Mouse (Mus musculus) liver, postnatal 0 days (tissue): ENCODE measurements at regions not wholly inside any gene's neighbourhood (a gene's known extent, or its start where the extent isn't known, plus 50 kb on each side); places are given as distances from the start of the nearest gene placed in this dataset. TPM values are rescaled to one million over a fixed set of nuclear protein-coding genes. Genes with fewer than 3 reads are reported as not detected.

Source experiments
- ATAC-seq: fragments of 200-750 bp; cut with Nextera tagmentation; 2 replicates; pipeline ENCODE4 v1.8.0; 2017; ENCODE audit warnings: mild to moderate bottlenecking, moderate library complexity
- DNase-seq: peaks from one replicate; pipeline ENCODE4 v3.0.0-alpha.2; 2016
- H3K27ac ChIP-seq: fragments of 300-500 bp; sonication (generic); 2 replicates; pipeline ENCODE4 v1.5.1; 2014; ENCODE audit warnings: antibody characterized with exemption, moderate library complexity, mild to moderate bottlenecking, low read depth
- H3K27me3 ChIP-seq: fragments of 300-500 bp; sonication (generic); 2 replicates; pipeline ENCODE4 v1.6.1; 2014; ENCODE audit warnings: low read length, control low read depth, mixed read lengths; ENCODE audit not compliant: insufficient read depth
- H3K36me3 ChIP-seq: fragments of 300-500 bp; sonication (generic); replicated peaks from 2 replicates; pipeline ENCODE4 v1.6.1; 2014; ENCODE audit warnings: mild to moderate bottlenecking, control low read depth, low read length, moderate library complexity, mixed read lengths; ENCODE audit not compliant: insufficient read depth
- H3K4me1 ChIP-seq: fragments of 300-500 bp; sonication (generic); 2 replicates; pipeline ENCODE4 v1.6.1; 2014; ENCODE audit warnings: antibody characterized with exemption, mild to moderate bottlenecking, control low read depth; ENCODE audit not compliant: insufficient read depth
- H3K4me2 ChIP-seq: fragments of 300-500 bp; sonication (generic); 2 replicates; pipeline ENCODE4 v1.6.1; 2014; ENCODE audit warnings: low read depth, mild to moderate bottlenecking, low read length, moderate library complexity, mixed read lengths
- H3K4me3 ChIP-seq: fragments of 300-500 bp; sonication (generic); 2 replicates; pipeline ENCODE4 v1.5.1; 2014; ENCODE audit warnings: low read depth, low read length
- H3K9ac ChIP-seq: fragments of 300-500 bp; sonication (generic); replicated peaks from 2 replicates; pipeline ENCODE4 v1.6.1; 2014; ENCODE audit warnings: mild to moderate bottlenecking, moderate library complexity
- H3K9me3 ChIP-seq: fragments of 300-500 bp; sonication (generic); 2 replicates; pipeline ENCODE4 v1.6.1; 2016; ENCODE audit warnings: mild to moderate bottlenecking, control low read depth, low read length, mixed read lengths
- CTCF ChIP-seq: sonication (generic); IDR thresholded peaks from 2 replicates; pipeline ENCODE4 v1.5.1; 2016; ENCODE audit warnings: antibody characterized with exemption, low read depth
- EP300 ChIP-seq: IDR thresholded peaks from 2 replicates; pipeline ENCODE4 v1.6.1; 2016; ENCODE audit warnings: antibody characterized with exemption, low read depth, mild to moderate bottlenecking
- WGBS: fragments of 180-500 bp; shearing (Covaris S2); extraction: QIAGEN DNeasy Blood & Tissue Kit; methylation state at CpG from one replicate; pipeline ENCODE4 v1.1.7; 2014; ENCODE audit not compliant: insufficient replicate concordance; 5-methylcytosine and 5-hydroxymethylcytosine counted together
- microRNA-seq: library from miRNA; unstranded; fragments of <30 nt; microRNA quantifications from one replicate; pipeline ENCODE4, GENCODE M21; 2016

DNA sequence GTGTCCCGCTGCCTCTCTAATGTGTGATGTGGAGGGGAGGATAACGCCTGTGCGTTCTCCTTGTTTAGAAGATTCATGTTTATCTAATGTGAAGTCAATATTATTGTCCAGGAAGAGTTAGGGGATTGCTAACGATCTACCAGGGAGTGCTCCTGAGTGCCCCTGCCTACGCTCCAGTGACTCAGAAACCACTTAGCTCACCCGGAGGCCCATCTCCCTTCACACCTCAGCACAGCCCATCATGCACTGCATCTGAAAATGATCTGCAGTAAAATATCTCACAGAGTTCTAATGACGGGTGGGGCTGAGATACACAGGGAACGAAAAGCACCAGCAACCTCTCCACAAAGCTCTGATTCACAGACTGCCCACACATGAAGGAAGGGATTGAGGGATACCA is 409.0 kb upstream of the Pfkp start:
- no peak for TF ChIP-seq EP300
- TF ChIP-seq CTCF = no peak
- H3K36me3 ChIP-seq = no peaks in the 10 kb centered on the region
- no peaks in the 10 kb centered on the region for H3K9me3 ChIP-seq
- no peaks in the 10 kb centered on the region for H3K27me3 ChIP-seq
- WGBS = 80% methylated on average over 8 of the region's 8 CpGs
- H3K4me1 ChIP-seq = no peaks in the 10 kb centered on the region
- no peak overlapping the region for H3K4me2 ChIP-seq
- ATAC-seq = no peak
- no peak overlapping the region for H3K27ac ChIP-seq
- H3K4me3 ChIP-seq = no peak overlapping the region
- no peak for DNase-seq
- H3K9ac ChIP-seq = no peak overlapping the region

Small RNA genes in the stretch of these regions (microRNA-seq; reads per million reads assigned to microRNA genes)
- gene Gm22689 = not detected
